Mouse (Mus musculus) brain, embryonic 18.5 days (tissue): Measurements from ENCODE around the gene Kdm7a.

Experiments
- DNase-seq: peaks from one replicate; pipeline ENCODE4 v3.0.0-alpha.2; 2012; ENCODE audit warnings: low read depth, low spot score

Gene Kdm7a

GRCm38 (mm10) chr6:39205650-39206580, 674 bp downstream of the Kdm7a start:
- no peak for DNase-seq

GRCm38 (mm10) chr6:39205064-39205649, 1.4 kb downstream of the Kdm7a start:
- peak; percentile 64 for DNase-seq

GRCm38 (mm10) chr6:39204444-39204843, 2.1 kb downstream of the Kdm7a start:
- DNase-seq = no peak

- no peak for DNase-seq
Observed at GRCm38 (mm10) chr6:39203236-39203635, 3.4 kb downstream of the Kdm7a start.

- DNase-seq = no peak
Observed at GRCm38 (mm10) chr6:39193006-39193405, 13.6 kb downstream of the Kdm7a start.

GRCm38 (mm10) chr6:39191518-39191917, 15.1 kb downstream of the Kdm7a start:
- DNase-seq = no peak

GRCm38 (mm10) chr6:39187227-39187626, 19.4 kb downstream of the Kdm7a start:
- DNase-seq = no peak

GRCm38 (mm10) chr6:39169089-39169488, 37.5 kb downstream of the Kdm7a start:
- DNase-seq = no peak

- no peak for DNase-seq
Observed at GRCm38 (mm10) chr6:39164891-39165290, 41.7 kb downstream of the Kdm7a start.

GRCm38 (mm10) chr6:39161975-39162374, 44.6 kb downstream of the Kdm7a start:
- DNase-seq = no peak

- DNase-seq = no peak
Observed at GRCm38 (mm10) chr6:39146041-39146440, 60.5 kb downstream of the Kdm7a start.

GRCm38 (mm10) chr6:39132556-39132955, 74.0 kb downstream of the Kdm7a start:
- DNase-seq = no peak

- no peak for DNase-seq
Observed at GRCm38 (mm10) chr6:39131480-39131879, 75.1 kb downstream of the Kdm7a start.

- DNase-seq = no peak
Observed at GRCm38 (mm10) chr6:39124719-39125118, 81.9 kb downstream of the Kdm7a start.

- DNase-seq = no peak
Observed at GRCm38 (mm10) chr6:39120685-39121084, 85.9 kb downstream of the Kdm7a start.

- no peak for DNase-seq
Observed at GRCm38 (mm10) chr6:39118456-39118881, 88.1 kb downstream of the Kdm7a start.

- DNase-seq = no peak
Observed at GRCm38 (mm10) chr6:39117584-39118455, 88.8 kb downstream of the Kdm7a start, which contains the start of gene Parp12. TSS of gene Parp12 (minus strand) at chr6:39118349.

GRCm38 (mm10) chr6:39115438-39115837, 91.2 kb downstream of the Kdm7a start:
- no peak for DNase-seq

GRCm38 (mm10) chr6:39113141-39113540, 93.4 kb downstream of the Kdm7a start:
- no peak for DNase-seq

- no peak for DNase-seq
Observed at GRCm38 (mm10) chr6:39112701-39113100, 93.9 kb downstream of the Kdm7a start.

- no peak for DNase-seq
Observed at GRCm38 (mm10) chr6:39106812-39107211, 99.8 kb downstream of the Kdm7a start.

- DNase-seq = no peak
Observed at GRCm38 (mm10) chr6:39104631-39105030, 102.0 kb downstream of the Kdm7a start.
